In genomic region chr4:62560963-62561629, GRCm38 (mm10) we compare ENCODE assay signal across 8 mouse cellular contexts. TPM values are rescaled to one million over a fixed set of nuclear protein-coding genes. Genes with fewer than 3 reads are reported as not detected.
DNase-seq lines count a peak whose midpoint lies in the region; ATAC-seq and TF ChIP-seq lines count a peak whose summit lies in the region.

No protein-coding gene starts in this region.

- no peaks in the 10 kb centered on the region for H3K79me2 ChIP-seq in myocyte (ENCODE audit: control insufficient read depth, insufficient read depth)

- no peaks in the 10 kb centered on the region for H3K4me1 ChIP-seq in kidney, adult 2 months (ENCODE audit: control insufficient read depth, insufficient read depth, low read length)
- no peaks in the 10 kb centered on the region for H3K4me1 ChIP-seq in limb, embryonic 11.5 days (ENCODE audit: control insufficient read depth, insufficient read depth, low read length)

- ATAC-seq in limb, embryonic 11.5 days (ENCODE audit: insufficient number of reproducible peaks, low FRiP score, low TSS enrichment, low read depth), result no peak

- no peak for TF ChIP-seq POLR2A in kidney, adult 2 months (IDR thresholded peaks at IDR 0.05; ENCODE audit: low read depth, low read length)
- no peak for TF ChIP-seq POLR2A in myocyte (IDR thresholded peaks at IDR 0.05; ENCODE audit: insufficient read length, low read depth)

- no peaks in the 10 kb centered on the region for H3K9me3 ChIP-seq in limb, embryonic 11.5 days (ENCODE audit: control insufficient read depth, low read length)

- DNase-seq in urinary bladder, postnatal 14 days (ENCODE audit: low spot score), result peak; percentile 77
- DNase-seq in urinary bladder, adult 2 months (ENCODE audit: low spot score), result no peak
- peak; percentile 72 to 84 for DNase-seq in cerebellum, postnatal 36 days
- peak; percentile 56 for DNase-seq in gastrocnemius, adult 2 months
- peak; percentile 84 for DNase-seq in kidney, adult 2 months
- peak; percentile 79 for DNase-seq in limb, embryonic 11.5 days (ENCODE audit: low spot score)
- peak; percentile 75 to 81 for DNase-seq in spleen, postnatal 4 days (ENCODE audit: low spot score in 2 of 2)

- H3ac ChIP-seq in myocyte (ENCODE audit: control insufficient read depth, insufficient read length), result no peak overlapping the region

- H3K4me3 ChIP-seq in gastrocnemius, adult 2 months, result no peak overlapping the region
- H3K4me3 ChIP-seq in kidney, adult 2 months (ENCODE audit: insufficient read depth, low read depth, low read length), result no peak overlapping the region
- no peak overlapping the region for H3K4me3 ChIP-seq in limb, embryonic 11.5 days (ENCODE audit: low read depth, low read length)
- H3K4me3 ChIP-seq in myocyte, result no peak overlapping the region

- no peaks in the 10 kb centered on the region for H3K27me3 ChIP-seq in kidney, adult 2 months (replicated peaks; ENCODE audit: control insufficient read depth, insufficient read depth, low read length)
- no peaks in the 10 kb centered on the region for H3K27me3 ChIP-seq in limb, embryonic 11.5 days (ENCODE audit: control insufficient read depth, insufficient read depth, low read length)
- peaks cover 28% of the 10 kb centered on the region for H3K27me3 ChIP-seq in myocyte (ENCODE audit: control insufficient read depth, insufficient read depth, insufficient read length)

- peak; percentile 88 for TF ChIP-seq CTCF in gastrocnemius, adult 2 months (IDR thresholded peaks at IDR 0.05)
- TF ChIP-seq CTCF in kidney, adult 2 months (conservative IDR thresholded peaks at IDR 0.05; ENCODE audit: insufficient read depth, insufficient read length, low read depth, low read length), result peak; percentile 19; the same call in 1 of the 2 replicates

- no peaks in the 10 kb centered on the region for H3K36me3 ChIP-seq in kidney, adult 2 months (ENCODE audit: control insufficient read depth, insufficient read depth, low read length)
- no peaks in the 10 kb centered on the region for H3K36me3 ChIP-seq in limb, embryonic 11.5 days (ENCODE audit: control insufficient read depth, insufficient read depth, low read length)
- H3K36me3 ChIP-seq in myocyte (ENCODE audit: control insufficient read depth, insufficient read depth), result no peaks in the 10 kb centered on the region

- no peak overlapping the region for H3K9ac ChIP-seq in limb, embryonic 11.5 days (ENCODE audit: low read length)

- intact Hi-C loops in gastrocnemius, adult 2 months (cut with DNase I), result loop anchor here (1.0 kb wide), 2 partner anchors 135 to 203 kb away; no protein-coding TSS in a partner anchor

- no peak overlapping the region for H3K4me2 ChIP-seq in limb, embryonic 11.5 days (ENCODE audit: low read depth, severe bottlenecking)
- H3K4me2 ChIP-seq in myocyte (ENCODE audit: low read depth), result peak overlapping the region; percentile 10

- WGBS in kidney, adult 2 months, result 25% methylated on average over 4 of the region's 4 CpGs
- WGBS in limb, embryonic 11.5 days, result 22% methylated on average over 4 of the region's 4 CpGs

- no peak overlapping the region for H3K27ac ChIP-seq in gastrocnemius, adult 2 months
- H3K27ac ChIP-seq in kidney, adult 2 months (ENCODE audit: insufficient read depth, low read depth, low read length), result no peak overlapping the region
- H3K27ac ChIP-seq in limb, embryonic 11.5 days (replicated peaks; ENCODE audit: low read depth, low read length), result no peak overlapping the region

TF ChIP-seq in myocyte, 11 proteins besides CTCF, POLR2A, EP300 and RAD21:
- TF ChIP-seq E2F4 (IDR thresholded peaks at IDR 0.05; ENCODE audit: insufficient read depth), result no peak
- TF ChIP-seq REST (IDR thresholded peaks at IDR 0.05; ENCODE audit: insufficient read depth, insufficient read length), result no peak
- no peak for TF ChIP-seq CEBPB (IDR thresholded peaks at IDR 0.05; ENCODE audit: insufficient read depth, poor library complexity, severe bottlenecking)
- no peak for TF ChIP-seq POLR2AphosphoS2 (IDR thresholded peaks at IDR 0.05; ENCODE audit: insufficient read length, low read depth)
- no peak for TF ChIP-seq MYOD1 (IDR thresholded peaks at IDR 0.05; ENCODE audit: control insufficient read depth in 1 of 3, insufficient read length in 2 of 3, low read depth in 2 of 3)
- no peak for TF ChIP-seq TCF3 (IDR thresholded peaks at IDR 0.05; ENCODE audit: insufficient read length, low read depth)
- TF ChIP-seq MAX (IDR thresholded peaks at IDR 0.05; ENCODE audit: low read depth), result no peak
- no peak for TF ChIP-seq MYOG (IDR thresholded peaks at IDR 0.05; ENCODE audit: control insufficient read depth in 1 of 3, insufficient read depth in 1 of 3, insufficient read length in 2 of 3, low read depth in 2 of 3)
- no peak for TF ChIP-seq SRF (IDR thresholded peaks at IDR 0.05; ENCODE audit: control insufficient read depth, insufficient read length, low read depth)
- no peak for TF ChIP-seq TCF12 (IDR thresholded peaks at IDR 0.05; ENCODE audit: insufficient read depth, poor library complexity, severe bottlenecking)
- TF ChIP-seq USF1 (IDR thresholded peaks at IDR 0.05; ENCODE audit: low read depth), result no peak
TF ChIP-seq in myocyte: peak in this region for 0.

RNA-seq across cellular contexts. Expression of gene Rgs3, which starts 1.4 kb away (rescaled TPM):
- 56.4 and 57.0 TPM in 2 replicates for polyA plus RNA-seq in urinary bladder, adult 2 months (2012; rRNA removed)
- total RNA-seq in gastrocnemius, adult 2 months (2021), result 10 to 100 TPM in 1 of 2 experiments, 1 to 10 TPM in 1; 8.6 to 10.3 TPM
- polyA plus RNA-seq in kidney, adult 2 months (2012; rRNA removed), result 43.1 and 43.5 TPM in 2 replicates
- polyA plus RNA-seq in limb, embryonic 11.5 days (2014; fragmentation: Nextera tagmentation; extraction: Ambion mirVana), result 20.1 and 22.9 TPM in 2 replicates
- polyA plus RNA-seq in myocyte (2012; fragmentation: generic; extraction: Trizol), result 40.4 TPM

RNA-seq across cellular contexts. Expression of gene 4933430I17Rik, which starts 35.9 kb away (rescaled TPM):
- polyA plus RNA-seq in urinary bladder, adult 2 months (2012; rRNA removed), result 0.21 and 0.24 TPM in 2 replicates
- under 1 TPM in 1 of 2 experiments, not detected in 1; 0.17 TPM for total RNA-seq in gastrocnemius, adult 2 months (2021)
- polyA plus RNA-seq in kidney, adult 2 months (2012; rRNA removed), result 0.17 and 0.20 TPM in 2 replicates
- 1.3 and 1.4 TPM in 2 replicates for polyA plus RNA-seq in limb, embryonic 11.5 days (2014; fragmentation: Nextera tagmentation; extraction: Ambion mirVana)
- 0.08 TPM for polyA plus RNA-seq in myocyte (2012; fragmentation: generic; extraction: Trizol)

RNA-seq across cellular contexts. Expression of gene Pole3, which starts 36.2 kb away (rescaled TPM):
- 32.1 and 33.0 TPM in 2 replicates for polyA plus RNA-seq in urinary bladder, adult 2 months (2012; rRNA removed)
- total RNA-seq in gastrocnemius, adult 2 months (2021), result 10 to 100 TPM; 15.5 to 18.5 TPM
- polyA plus RNA-seq in kidney, adult 2 months (2012; rRNA removed), result 15.6 and 19.7 TPM in 2 replicates
- polyA plus RNA-seq in limb, embryonic 11.5 days (2014; fragmentation: Nextera tagmentation; extraction: Ambion mirVana), result 107 and 116 TPM in 2 replicates
- polyA plus RNA-seq in myocyte (2012; fragmentation: generic; extraction: Trizol), result 37.3 TPM

RNA-seq across cellular contexts. Expression of gene Alad, which starts 41.4 kb away (rescaled TPM):
- 32.0 and 34.9 TPM in 2 replicates for polyA plus RNA-seq in urinary bladder, adult 2 months (2012; rRNA removed)
- 10 to 100 TPM; 21.7 to 32.8 TPM for total RNA-seq in gastrocnemius, adult 2 months (2021)
- 194 and 206 TPM in 2 replicates for polyA plus RNA-seq in kidney, adult 2 months (2012; rRNA removed)
- polyA plus RNA-seq in limb, embryonic 11.5 days (2014; fragmentation: Nextera tagmentation; extraction: Ambion mirVana), result 87.8 and 95.9 TPM in 2 replicates
- 89.6 TPM for polyA plus RNA-seq in myocyte (2012; fragmentation: generic; extraction: Trizol)

RNA-seq across cellular contexts. Expression of gene Hdhd3, which starts 57.8 kb away (rescaled TPM):
- 6.6 and 6.7 TPM in 2 replicates for polyA plus RNA-seq in urinary bladder, adult 2 months (2012; rRNA removed)
- total RNA-seq in gastrocnemius, adult 2 months (2021), result 1 to 10 TPM; 1.3 to 1.6 TPM
- 23.7 and 24.0 TPM in 2 replicates for polyA plus RNA-seq in kidney, adult 2 months (2012; rRNA removed)
- 16.5 TPM in 2 replicates for polyA plus RNA-seq in limb, embryonic 11.5 days (2014; fragmentation: Nextera tagmentation; extraction: Ambion mirVana)
- polyA plus RNA-seq in myocyte (2012; fragmentation: generic; extraction: Trizol), result 26.8 TPM
